ENCODE assay signal across 8 mouse cellular contexts in the genomic region with DNA sequence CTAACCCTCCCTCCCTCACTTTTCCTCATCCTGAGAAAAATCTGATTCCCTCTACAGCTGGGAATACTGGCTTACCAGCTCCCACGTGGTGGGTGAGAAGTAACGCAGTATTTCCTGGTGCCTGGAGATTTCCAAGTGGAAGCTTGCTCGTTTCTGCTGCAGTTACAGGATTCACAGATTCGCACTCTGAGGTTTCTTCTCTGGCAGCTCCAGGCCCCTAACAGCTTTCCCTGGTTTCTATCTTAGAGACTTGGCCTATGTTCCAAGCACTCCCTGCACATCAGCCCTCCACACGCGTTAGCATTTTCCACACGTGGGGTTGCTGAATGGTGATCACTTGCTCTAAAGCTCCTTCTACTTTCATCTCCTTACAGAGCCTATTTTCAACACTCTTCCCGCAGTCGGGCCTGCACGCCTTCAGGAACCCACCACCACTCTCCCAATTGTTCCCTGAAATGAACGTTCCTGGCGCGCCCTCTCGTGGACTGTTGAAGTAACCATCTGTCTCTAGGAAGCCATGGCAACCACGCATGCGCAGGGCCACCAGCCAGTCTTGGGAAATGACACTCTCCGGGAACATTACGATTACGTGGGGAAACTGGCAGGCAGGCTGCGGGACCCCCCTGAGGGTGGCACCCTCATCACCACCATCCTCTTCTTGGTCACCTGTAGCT. TPM values are rescaled to one million over a fixed set of nuclear protein-coding genes. Genes with fewer than 3 reads are reported as not detected.
DNase-seq lines count a peak whose midpoint lies in the region; ATAC-seq and TF ChIP-seq lines count a peak whose summit lies in the region.

No protein-coding gene starts in this region.

- TF ChIP-seq CTCF in liver, postnatal 0 days (IDR thresholded peaks at IDR 0.05; ENCODE audit: low read depth) = peak; percentile 94

- WGBS in forebrain, embryonic 15.5 days = under 1% methylated on average over 20 of the region's 20 CpGs
- 9% methylated on average over 20 of the region's 20 CpGs for WGBS in liver, postnatal 0 days (ENCODE audit: insufficient replicate concordance)
- 2% methylated on average over 20 of the region's 20 CpGs for WGBS in neural tube, embryonic 15.5 days

- intact Hi-C loops in heart, postnatal 25 days (cut with DNase I) = loop anchor here (1.0 to 10.0 kb wide), 5 partner anchors 124 to 469 kb away; partner anchors contain the start of gene Spin1

- H3K9ac ChIP-seq in forebrain, embryonic 15.5 days (replicated peaks) = peak overlapping the region; percentile 51
- no peak overlapping the region for H3K9ac ChIP-seq in liver, postnatal 0 days (replicated peaks)
- peak overlapping the region; percentile 11 for H3K9ac ChIP-seq in neural tube, embryonic 15.5 days (replicated peaks)

- no peaks in the 10 kb centered on the region for H3K9me3 ChIP-seq in forebrain, embryonic 15.5 days
- no peaks in the 10 kb centered on the region for H3K9me3 ChIP-seq in liver, postnatal 0 days (ENCODE audit: low read length)
- H3K9me3 ChIP-seq in neural tube, embryonic 15.5 days (replicated peaks) = no peaks in the 10 kb centered on the region

- peaks cover 23% of the 10 kb centered on the region for H3K4me1 ChIP-seq in forebrain, embryonic 15.5 days
- no peaks in the 10 kb centered on the region for H3K4me1 ChIP-seq in liver, postnatal 0 days (ENCODE audit: insufficient read depth)
- H3K4me1 ChIP-seq in neural tube, embryonic 15.5 days = peaks cover 27% of the 10 kb centered on the region

- ATAC-seq in forebrain, embryonic 15.5 days (replicated peaks) = peak; percentile 86
- ATAC-seq in liver, postnatal 0 days = peak; percentile 61; the same call in 1 of the 2 replicates
- peak; percentile 90 for ATAC-seq in neural tube, embryonic 15.5 days (ENCODE audit: low FRiP score)

- H3K4me2 ChIP-seq in forebrain, embryonic 15.5 days (replicated peaks) = peak overlapping the region; percentile 45
- H3K4me2 ChIP-seq in liver, postnatal 0 days (ENCODE audit: low read depth, low read length) = peak overlapping the region; percentile 31
- peak overlapping the region; percentile 59 for H3K4me2 ChIP-seq in neural tube, embryonic 15.5 days

- H3K27ac ChIP-seq in forebrain, embryonic 15.5 days (replicated peaks) = peak overlapping the region; percentile 84
- H3K27ac ChIP-seq in liver, postnatal 0 days (ENCODE audit: low read depth) = no peak overlapping the region
- H3K27ac ChIP-seq in neural tube, embryonic 15.5 days (replicated peaks) = peak overlapping the region; percentile 80

- peak overlapping the region; percentile 22 for H3K4me3 ChIP-seq in forebrain, embryonic 15.5 days
- no peak overlapping the region for H3K4me3 ChIP-seq in liver, postnatal 0 days (ENCODE audit: low read depth, low read length)
- H3K4me3 ChIP-seq in neural tube, embryonic 15.5 days (replicated peaks) = peak overlapping the region; percentile 31

- DNase-seq in CD8-positive naive resting alpha-beta T cell, adult 2 months (ENCODE audit: low read depth in 2 of 2, low spot score in 2 of 2) = peak; percentile 29 to 44
- peak; percentile 62 for DNase-seq in c-Kit-positive CD71-positive TER-119-positive erythroid progenitor cells, embryonic 14.5 days (ENCODE audit: low spot score)
- peak; percentile 80 for DNase-seq in heart, postnatal 25 days (ENCODE audit: low spot score)
- DNase-seq in layer of hippocampus, adult 11-12 months (ENCODE audit: low spot score) = peak; percentile 96
- peak; percentile 92 for DNase-seq in liver, postnatal 0 days
- DNase-seq in testis, postnatal 10 days (ENCODE audit: low spot score) = peak; percentile 98

- H3K27me3 ChIP-seq in forebrain, embryonic 15.5 days = no peaks in the 10 kb centered on the region
- H3K27me3 ChIP-seq in liver, postnatal 0 days (ENCODE audit: insufficient read depth, low read length) = 0 out of 2 replicates have a peak, but pooled peaks cover 4% of the 10 kb centered on the region
- no peaks in the 10 kb centered on the region for H3K27me3 ChIP-seq in neural tube, embryonic 15.5 days (replicated peaks)

- H3K36me3 ChIP-seq in forebrain, embryonic 15.5 days = no peaks in the 10 kb centered on the region
- H3K36me3 ChIP-seq in liver, postnatal 0 days (replicated peaks; ENCODE audit: insufficient read depth, low read length) = no peaks in the 10 kb centered on the region
- no peaks in the 10 kb centered on the region for H3K36me3 ChIP-seq in neural tube, embryonic 15.5 days

- no peak for TF ChIP-seq EP300 in liver, postnatal 0 days (IDR thresholded peaks at IDR 0.05; ENCODE audit: low read depth)

RNA-seq across cellular contexts. Expression of gene S1pr3, which starts 10.0 kb away (rescaled TPM):
- 10.3 and 12.8 TPM in 2 replicates for polyA plus RNA-seq in forebrain, embryonic 15.5 days (2015; fragmentation: Nextera tagmentation; extraction: Ambion mirVana)
- total RNA-seq in heart, postnatal 25 days (2021) = 10 to 100 TPM; 14.1 to 14.4 TPM
- 1.3 and 1.4 TPM in 2 replicates for polyA plus RNA-seq in liver, postnatal 0 days (2015; fragmentation: Nextera tagmentation; extraction: Ambion mirVana)
- 12.5 and 27.9 TPM in 2 replicates for polyA plus RNA-seq in neural tube, embryonic 15.5 days (2015; fragmentation: Nextera tagmentation; extraction: Ambion mirVana)

Comparison
In these comparisons a context has a peak if more than half of its experiments do, and no peak if none do; other contexts are left out.
1. DNase-seq: peak in every context shown above with its lines; median percentile 98 in testis, postnatal 10 days; 96 in layer of hippocampus, adult 11-12 months; 92 in liver, postnatal 0 days; 80 in heart, postnatal 25 days; 62 in c-Kit-positive CD71-positive TER-119-positive erythroid progenitor cells, embryonic 14.5 days; 36 in CD8-positive naive resting alpha-beta T cell, adult 2 months.